Mouse (Mus musculus) heart, postnatal 36 days (tissue): ENCODE measurements around the gene Cwc27. TPM values are rescaled to one million over a fixed set of nuclear protein-coding genes. Genes with fewer than 3 reads are reported as not detected.

Source experiments
- DNase-seq, 2 experiments: peaks; one replicate each; pipeline ENCODE4 v3.0.0; 2021 to 2022
- intact Hi-C: fragments of 180-260 bp; cut with DNase I; formaldehyde crosslinking; loops from one replicate; pipeline ENCODE4 v1.15.1; 2025
- total RNA-seq, 2 experiments: library from RNA; stranded (reverse); gene quantifications; 2 replicates each; pipeline ENCODE4 v1.2.3; 2021

Cwc27 gene
- total RNA-seq, 2 experiments from 2014 or later, result 12.2 to 15.8 TPM

DNA sequence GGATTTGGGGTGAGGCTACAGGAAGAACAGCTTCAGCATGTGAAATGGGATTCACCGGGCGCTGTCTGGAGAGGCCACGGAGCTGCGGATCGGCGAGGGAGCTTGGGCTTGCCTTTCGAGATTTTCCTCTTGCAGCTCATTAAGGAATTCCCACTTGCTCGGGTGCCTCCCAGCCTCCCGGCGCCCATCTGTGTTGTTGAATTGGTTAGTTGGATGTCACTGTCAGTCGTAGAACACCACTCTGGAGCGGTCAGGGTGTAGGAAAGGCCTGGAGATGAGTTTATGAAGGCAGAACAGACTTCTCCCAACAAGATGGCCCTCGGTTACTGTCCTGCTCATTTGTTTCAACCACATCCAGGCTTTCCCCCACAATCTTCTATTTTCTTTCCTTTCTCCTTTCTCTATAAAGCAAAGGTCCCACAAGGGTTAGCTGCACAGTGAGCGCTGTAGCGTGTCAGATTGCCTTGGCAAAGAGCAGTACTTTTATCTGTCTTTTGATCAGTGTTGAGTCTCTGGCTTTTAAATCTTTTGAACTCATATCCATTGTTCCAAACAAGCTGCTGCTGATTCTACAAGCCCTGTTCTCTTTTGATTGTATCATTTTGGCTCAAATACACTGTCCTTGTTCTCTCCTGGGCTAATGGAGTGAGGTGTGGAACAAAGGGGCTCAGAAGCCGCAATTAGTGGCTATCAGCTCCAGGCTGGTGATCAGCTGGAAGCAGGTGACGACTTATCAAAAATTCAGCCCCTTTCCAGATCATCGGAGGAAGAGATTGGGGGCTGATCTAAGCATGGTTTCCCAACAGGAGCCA lies 200.7 kb downstream of the Cwc27 start:
- intact Hi-C loops, result no loop called here
- no peak for DNase-seq

DNA sequence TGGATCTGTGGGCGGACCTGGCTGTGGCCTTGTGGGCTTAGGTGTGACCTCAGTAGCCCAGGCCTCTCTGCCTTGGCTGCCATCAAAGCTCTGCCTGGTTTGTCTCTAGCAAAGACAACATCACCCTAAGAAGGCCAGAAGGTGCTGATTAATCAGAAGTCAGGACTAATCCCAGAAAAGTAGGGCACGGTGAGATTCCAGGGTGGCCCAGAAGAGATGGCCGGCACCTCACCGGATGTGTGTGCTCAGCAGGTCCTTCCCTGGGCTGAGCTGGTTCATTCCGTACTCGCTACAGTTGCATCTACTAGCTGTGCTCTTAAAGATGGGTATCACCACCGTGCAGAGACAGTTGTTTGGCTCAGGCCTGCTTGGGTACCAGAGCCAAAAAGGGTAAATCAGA lies 201.8 kb downstream of the Cwc27 start:
- intact Hi-C loops, result no loop called here

GRCm38 (mm10) chr13:104611296-104611695 lies 205.6 kb downstream of the Cwc27 start:
- intact Hi-C loops, result no loop called here
- no peak for DNase-seq

More for the DNA sequence above, 201.8 kb downstream of the Cwc27 start:
- no peak for DNase-seq

DNA sequence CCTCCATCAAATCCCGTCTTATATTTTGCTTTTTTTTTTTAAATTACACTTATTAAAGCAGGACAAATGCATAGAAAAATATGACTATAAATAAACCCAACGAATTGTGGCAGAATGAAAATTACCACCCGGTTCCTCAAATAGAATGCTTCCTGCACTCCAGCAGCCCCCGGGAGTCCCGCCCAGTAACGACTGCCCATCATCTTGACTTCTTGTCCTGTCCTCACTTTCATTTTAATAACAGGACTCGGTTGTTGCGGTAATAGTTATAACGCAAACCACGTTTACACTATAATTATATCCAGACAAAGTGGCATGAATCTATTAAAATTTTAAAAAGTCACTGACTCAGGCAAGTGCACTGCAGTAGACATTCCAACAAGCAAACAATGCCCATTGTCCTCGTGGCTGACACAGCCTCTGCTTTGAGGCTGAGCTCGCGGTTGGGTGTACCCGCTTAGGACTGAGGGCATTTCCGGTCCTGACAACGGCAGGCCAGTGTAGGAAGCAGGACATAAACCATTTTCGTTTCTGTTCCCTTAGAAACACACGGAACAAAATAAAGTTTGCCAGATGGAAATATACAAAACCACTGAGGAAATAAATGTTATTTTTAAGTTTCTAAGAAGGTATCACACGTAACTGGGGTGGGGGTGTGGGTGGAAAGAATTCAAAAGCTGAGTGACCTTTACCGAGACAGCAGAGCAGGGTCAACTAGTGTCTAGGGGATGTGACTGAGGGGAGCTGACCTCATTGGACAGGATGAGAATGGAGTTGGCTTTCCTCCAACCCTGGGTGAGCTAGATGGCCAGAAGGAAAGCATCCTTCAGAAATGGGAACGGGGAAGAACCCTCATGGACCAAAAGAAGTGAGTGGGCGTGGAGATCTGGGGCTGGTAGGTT lies 206.5 kb downstream of the Cwc27 start:
- intact Hi-C loops, result no loop called here
- DNase-seq, result peak in 1 of 2 experiments; percentile 34

DNA sequence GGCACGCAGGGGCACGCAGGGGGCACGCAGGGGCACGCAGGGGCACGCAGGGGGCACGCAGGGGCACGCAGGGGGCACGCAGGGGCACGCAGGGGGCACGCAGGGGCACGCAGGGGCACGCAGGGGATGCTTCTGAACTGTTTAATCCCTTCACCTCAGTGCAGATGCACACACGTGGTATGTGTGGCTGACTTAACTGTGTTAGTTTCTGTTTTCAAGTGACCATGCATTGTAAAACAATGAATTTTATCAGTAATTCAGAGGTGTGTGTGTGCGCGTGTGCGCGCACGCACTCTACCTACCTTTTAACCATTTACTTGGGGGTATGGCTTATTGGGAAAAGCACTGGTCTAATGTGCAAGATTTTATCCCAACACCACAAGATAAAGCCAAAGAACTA lies 208.4 kb downstream of the Cwc27 start:
- intact Hi-C loops, result no loop called here

DNA sequence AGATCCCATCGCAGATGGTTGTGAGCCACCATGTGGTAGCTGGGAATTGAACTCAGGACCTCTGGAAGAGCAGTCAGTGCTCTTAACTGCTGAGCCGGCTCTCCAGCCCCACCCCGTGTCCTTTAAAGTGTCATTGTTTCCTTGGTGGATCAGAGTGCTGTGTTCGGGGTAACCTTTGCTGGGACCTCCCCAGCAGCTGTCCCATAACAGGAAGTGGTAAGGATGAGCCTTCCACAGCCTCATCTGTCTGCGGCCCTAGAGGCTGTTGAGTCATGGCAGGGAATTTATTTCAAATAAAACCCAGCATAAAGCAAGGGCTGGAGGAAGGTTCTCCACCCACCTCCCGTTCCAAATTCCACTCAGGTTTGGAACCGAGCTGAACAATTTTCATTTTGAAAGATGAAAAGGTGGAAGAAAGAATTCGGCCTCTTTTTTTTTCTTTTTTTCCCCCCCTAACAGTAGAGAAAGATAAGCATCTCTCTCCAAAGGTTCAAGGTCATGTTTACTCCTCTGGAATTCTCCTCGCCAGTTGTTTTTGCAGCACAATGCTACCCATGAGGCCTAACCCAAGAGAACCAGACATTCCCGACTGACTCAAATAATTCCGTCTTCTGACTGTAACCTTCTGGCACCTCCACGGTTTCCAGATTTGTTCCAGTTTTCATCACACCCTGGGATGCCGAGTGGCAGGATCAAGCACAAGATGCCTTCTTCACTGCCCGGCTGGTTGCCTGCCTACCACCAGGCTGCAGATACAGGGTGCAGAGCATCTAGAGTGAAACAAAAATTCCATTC lies 210.0 kb downstream of the Cwc27 start:
- intact Hi-C loops, result no loop called here
- no peak for DNase-seq

More for the DNA sequence above, 208.4 kb downstream of the Cwc27 start:
- DNase-seq, result no peak

- DNase-seq, result no peak
- intact Hi-C loops, result no loop called here
These were observed 211.8 kb downstream of the Cwc27 start for GRCm38 (mm10) chr13:104605111-104605510.

GRCm38 (mm10) chr13:104602197-104602596 lies 214.7 kb downstream of the Cwc27 start:
- intact Hi-C loops, result no loop called here
- DNase-seq, result no peak

- peak in 1 of 2 experiments; percentile 11 for DNase-seq
- intact Hi-C loops, result no loop called here
These were observed 215.2 kb downstream of the Cwc27 start for GRCm38 (mm10) chr13:104601783-104602182.

GRCm38 (mm10) chr13:104596199-104596598 lies 220.7 kb downstream of the Cwc27 start:
- intact Hi-C loops, result no loop called here
- no peak for DNase-seq

DNA sequence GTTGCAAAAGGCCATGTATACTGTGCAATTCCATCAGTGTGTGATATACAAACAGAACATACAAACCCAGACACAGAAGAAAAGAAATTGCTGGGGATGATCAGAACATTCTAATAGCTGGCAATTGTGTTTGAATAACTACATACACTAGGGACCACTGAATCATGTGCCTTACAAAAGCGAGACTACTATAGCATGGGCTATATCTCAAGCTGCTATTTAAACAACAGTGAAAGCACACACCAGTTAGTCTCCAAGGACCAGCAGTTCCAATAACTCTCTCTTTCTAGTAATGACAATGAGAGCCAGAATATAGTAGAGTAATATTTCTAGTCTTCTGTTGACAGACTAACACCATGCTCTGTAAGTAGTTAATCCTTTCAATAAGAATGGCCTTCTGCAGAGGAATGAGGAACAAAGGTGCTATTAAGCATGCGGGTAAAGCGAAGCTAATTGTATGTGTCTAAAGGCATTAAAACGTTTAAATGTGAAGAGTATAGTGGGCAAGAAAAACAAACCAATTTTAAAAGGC lies 222.1 kb downstream of the Cwc27 start:
- intact Hi-C loops, result no loop called here
- DNase-seq, result no peak

GRCm38 (mm10) chr13:104590931-104591330 lies 226.0 kb downstream of the Cwc27 start:
- no peak for DNase-seq
- intact Hi-C loops, result no loop called here

- no peak for DNase-seq
- intact Hi-C loops, result no loop called here
These were observed 226.8 kb downstream of the Cwc27 start for GRCm38 (mm10) chr13:104590097-104590607.

GRCm38 (mm10) chr13:104588383-104588782 lies 228.6 kb downstream of the Cwc27 start:
- intact Hi-C loops, result no loop called here

More at GRCm38 (mm10) chr13:104588383-104588782, 228.6 kb downstream of the Cwc27 start:
- no peak for DNase-seq

Other genes starting within 250 kb of the Cwc27 start
- gene Srek1ip1, start 24.7 kb downstream of the Cwc27 start, total RNA-seq, result 10 to 100 TPM; 18.0 to 20.3 TPM
- not detected for gene Shisal2b, start 46.8 kb upstream of the Cwc27 start, total RNA-seq
- 1 to 10 TPM; 3.3 to 4.8 TPM for gene Rgs7bp, start 237.8 kb upstream of the Cwc27 start, total RNA-seq